Mouse (Mus musculus) spleen, postnatal 10 days (tissue): ENCODE data around the gene Iars2.

Experiments
- DNase-seq, 2 experiments: peaks; one replicate each; pipeline ENCODE4 v3.0.0; 2021 to 2022; ENCODE audit warnings: low spot score in 2 of 2

Gene Iars2

DNA sequence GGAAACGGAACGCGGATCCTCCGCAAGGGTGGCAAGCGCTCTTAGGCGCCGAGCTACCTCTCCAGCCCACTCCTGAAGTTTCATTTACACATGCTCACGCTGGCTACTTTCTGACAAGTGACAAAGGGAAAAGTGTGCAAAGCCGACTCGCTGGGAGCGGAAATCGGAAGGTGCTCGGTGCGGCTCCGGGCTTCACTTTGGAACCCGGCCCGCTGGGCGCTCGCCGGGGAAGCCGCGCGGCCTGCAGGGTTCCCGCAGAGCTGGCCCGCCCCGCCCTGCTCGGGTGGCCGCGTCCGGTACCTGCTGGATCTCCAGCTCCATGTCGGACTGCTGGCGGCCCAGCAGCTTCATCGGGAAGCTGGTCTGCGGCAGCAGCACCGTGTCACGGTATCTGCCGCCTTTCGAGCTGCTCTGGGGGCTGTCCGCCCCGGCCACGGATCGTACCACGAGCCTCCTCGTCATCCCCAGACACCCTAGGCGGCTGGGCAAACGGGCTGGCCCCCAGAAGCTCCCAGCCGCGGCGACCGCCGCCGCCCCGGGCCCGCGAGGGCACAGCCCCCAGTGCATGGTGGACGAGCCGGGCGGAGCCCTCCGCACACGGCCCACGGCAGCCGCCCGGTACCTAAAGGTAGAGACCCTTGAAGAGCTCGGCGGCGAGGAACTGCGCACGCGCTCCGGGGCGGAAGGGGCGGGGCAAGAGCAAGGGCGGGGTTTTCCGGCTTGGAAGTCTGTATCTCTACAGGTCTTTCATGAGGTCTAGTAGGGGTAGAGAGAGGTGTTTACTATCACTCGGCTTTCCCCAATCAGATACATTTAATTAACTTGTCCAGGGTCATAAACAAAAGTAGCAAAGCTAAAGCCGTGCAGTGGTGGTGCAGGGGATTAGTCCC lies at the start of gene Iars2:
Gene Iars2, minus strand, starts transcription at position 676 of the 890 bp plus-strand sequence.
- peak; percentile 94 to 97 for DNase-seq

DNA sequence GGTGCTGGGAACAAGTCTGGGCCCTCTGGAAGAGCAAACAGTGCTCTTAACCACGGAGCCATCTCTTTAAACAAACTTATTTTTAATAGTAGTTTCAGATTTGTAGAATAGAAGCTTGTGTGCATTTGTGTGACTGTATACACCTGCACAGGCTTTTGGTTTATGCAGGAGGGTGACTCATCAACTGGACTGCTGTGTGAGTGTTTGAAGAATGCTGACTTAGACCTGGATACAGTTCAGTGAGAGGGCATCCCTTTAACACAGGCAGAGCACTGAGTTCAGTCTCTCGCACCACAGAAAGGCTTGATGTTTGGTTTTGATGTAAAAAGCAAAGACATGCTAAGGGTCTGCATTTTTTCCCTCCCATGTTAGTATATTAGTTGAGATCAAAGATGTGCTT lies 48.2 kb upstream of the Iars2 start:
- no peak for DNase-seq

DNA sequence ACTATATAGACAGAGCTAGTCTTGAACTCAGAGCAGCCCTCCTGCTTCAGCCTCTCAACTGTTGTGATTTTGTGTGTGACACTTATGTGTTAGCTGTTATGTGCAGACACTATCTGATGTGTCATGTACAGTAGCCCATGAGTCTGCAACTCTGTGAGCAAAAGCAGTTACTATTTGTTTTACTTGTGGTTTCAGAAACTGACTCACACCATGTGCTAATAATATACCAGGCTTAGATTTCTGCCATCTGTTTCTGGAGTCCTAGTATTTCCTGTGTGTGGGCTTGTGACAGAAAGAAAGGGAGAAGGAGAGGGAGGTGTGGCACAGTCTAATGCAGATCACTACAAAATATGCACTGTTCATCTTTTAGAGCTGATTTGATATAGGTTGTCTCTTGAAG lies 47.2 kb upstream of the Iars2 start:
- DNase-seq, result no peak

DNA sequence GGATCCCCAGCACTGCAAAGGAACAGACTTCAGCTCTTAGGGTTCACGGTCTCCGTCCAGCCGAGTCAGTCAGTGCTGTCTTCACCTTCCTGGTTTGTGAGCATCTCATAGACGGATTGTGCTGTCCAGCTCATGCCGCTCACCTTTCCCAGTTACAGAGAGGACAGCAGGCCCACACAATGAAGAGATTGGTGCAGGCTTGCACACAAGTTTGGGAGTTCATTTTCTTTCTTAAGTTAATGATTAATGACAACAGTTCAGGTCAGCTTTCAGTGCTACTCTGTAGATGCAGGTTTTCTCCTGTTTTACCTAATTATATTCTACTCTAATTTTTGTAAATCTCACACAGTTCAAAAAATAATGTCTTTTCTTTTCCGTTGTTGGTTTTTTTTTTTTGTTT lies 40.8 kb upstream of the Iars2 start:
- DNase-seq, result no peak

DNA sequence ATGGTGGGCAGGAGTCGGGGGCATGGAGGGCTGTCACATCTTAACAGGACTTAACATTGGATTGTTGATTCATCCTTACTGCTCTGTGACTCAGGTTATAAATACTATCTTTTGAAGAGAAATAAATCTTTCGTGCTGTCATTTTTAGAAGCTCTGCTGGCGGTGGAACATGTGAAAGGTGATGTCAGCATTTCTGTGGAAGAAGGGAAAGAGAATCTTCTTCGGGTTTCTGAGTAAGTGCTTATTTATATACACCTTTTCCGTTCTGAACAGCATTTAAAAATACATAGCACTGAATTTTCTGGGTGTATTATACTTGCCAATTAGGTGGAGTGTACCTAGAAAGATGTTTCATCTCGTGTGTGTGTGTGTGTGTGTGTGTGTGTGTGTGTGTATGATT lies 38.2 kb upstream of the Iars2 start:
- DNase-seq, result no peak

DNA sequence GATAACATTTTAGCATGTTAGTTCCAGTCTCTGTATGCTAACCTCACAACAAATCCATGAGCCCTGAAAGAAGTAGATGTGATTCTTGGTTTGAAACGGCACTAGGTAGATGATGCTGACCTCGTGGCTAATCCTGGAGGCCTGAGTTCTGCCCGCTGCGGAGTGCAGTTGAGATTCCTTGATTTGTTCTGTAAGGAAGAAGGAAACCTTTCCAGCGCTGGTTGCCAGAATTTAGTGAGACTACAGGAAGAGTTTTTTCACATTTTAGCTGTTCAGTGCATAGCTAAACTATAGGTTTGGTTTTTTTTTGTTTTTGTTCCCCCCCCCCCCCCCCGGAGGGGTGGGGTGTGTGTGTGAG lies 35.0 kb upstream of the Iars2 start:
- no peak for DNase-seq

DNA sequence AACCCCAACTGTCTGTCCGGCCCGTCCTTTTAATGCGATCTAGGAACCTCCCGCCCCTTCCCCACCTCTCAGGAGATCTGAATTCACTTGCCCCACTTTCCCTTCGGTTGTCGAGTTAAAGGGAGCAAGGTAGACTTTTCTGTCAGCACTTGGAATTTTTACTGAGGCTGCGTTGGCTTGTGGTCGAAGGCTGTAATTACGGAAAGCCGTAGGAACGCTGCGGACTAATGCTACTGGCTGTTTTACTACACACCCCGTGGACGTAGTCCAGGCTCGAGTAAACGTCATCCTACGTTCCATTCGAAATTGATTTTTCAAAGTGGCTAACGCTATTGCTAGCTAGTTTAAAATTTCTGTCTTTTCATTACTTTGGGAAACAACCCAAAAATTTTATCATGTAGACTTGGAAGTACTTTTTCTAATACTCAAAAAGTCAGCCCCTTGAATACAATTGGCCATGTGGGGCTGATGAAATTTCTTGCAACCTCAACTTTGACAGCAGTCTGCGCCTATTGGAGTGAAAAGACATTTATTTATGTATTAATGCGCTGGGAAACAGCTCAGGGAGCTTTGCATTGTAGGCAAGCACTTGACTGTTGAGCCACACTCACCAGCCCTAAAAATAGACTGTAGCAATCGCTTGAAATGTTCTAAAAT lies 34.5 kb upstream of the Iars2 start:
- peak in 1 of 2 experiments; percentile 40 for DNase-seq

DNA sequence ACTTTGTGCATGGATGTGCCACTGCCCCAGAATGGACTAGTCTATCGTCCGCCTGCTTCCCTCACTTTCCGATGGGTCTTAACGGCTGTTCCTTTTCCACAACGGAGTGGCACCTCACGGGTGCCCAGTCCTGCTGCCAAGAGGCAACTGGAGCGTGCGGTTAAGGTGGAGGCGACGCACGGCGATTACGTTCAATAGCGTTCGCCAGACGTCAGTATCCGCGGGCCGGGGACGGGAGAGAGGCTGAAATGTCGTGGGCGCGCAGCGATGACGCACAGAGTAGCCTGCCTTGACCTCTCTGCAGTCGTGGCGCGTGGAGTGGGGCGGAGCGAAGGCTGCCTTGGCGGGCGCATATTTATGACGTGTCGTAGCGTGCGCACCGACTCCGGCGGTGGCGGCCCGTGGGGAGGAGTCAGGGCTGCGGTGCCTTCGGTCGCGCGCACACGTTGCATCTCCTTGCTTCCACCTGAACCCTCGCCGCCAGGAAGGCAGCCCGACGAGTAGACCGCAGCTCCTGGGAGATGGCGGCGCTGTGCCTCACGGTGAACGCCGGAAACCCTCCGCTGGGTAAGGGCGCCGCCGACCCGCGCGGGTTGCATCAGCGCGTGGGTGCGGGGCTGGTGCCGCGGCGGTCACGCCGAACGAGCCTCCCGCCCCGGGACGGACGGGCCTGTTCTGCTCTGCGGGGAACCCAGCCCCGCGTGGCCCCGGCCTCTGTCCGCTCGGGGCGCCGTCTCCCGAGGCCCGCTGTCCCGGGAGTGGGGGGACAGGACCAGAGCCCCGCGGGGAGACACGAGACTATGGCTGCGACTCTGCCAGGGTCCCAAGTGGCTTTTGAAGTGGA lies 33.7 kb upstream of the Iars2 start, which contains the start of gene Eprs:
Gene Eprs, plus strand, starts transcription at position 368 of the 844 bp plus-strand sequence.
- DNase-seq, result peak; percentile 95 to 99

DNA sequence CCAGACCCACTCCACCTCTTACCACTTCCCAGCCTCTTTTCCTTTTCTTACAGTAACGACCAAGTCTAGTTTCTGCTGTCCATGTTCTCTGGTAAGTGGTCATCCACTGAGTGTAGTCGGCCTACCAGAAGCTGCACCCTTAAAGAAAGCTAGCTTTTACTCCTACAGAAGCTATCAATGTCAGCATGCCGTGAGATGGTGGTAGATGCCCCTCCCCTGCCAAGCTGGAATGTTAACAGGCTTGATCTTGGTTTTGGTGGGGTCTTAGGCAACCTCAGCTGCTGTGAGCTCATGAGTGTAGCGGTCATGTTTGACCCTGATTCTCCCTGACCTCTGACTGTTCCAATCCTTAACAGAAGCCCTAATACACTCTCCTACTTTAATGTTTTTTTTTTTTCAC lies 29.0 kb upstream of the Iars2 start:
- no peak for DNase-seq

DNA sequence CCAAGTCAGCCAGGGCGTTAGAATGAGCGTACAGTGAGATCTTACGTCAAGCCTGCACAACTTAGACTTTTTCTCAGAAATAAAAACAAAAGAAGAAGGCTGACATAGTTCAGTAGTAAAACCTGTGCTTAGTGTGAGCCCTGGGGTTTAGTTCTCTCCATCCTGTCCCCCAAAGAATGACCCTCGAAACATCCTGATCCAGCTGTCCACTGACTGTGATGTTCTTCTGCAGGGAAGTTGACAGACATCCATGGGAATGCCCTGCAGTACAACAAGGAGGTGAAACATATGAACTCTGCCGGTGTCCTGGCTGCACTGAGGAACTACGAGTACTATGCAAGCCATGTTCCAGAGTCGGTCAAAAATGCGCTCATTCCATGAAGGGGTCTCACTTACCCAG lies 27.1 kb upstream of the Iars2 start:
- DNase-seq, result no peak

DNA sequence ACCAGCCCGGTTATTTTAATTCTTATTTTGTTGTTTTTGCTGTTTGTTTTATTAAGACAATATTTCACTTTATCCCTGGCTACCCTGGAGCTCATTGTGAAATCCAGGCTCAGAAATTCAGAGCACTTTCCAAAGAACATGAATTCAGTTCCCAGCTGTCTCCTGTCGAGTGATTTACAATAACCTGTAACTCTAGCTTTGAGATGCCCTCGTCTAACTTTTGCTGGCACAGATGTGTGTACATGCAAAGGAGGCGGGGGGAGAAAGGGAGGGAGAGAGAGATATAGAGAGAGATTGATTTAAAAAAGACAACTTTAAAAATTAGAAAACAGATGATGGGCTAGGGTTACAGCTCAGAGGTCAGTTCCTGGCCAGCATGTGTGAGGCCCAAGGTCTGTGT lies 25.5 kb upstream of the Iars2 start:
- DNase-seq, result no peak

DNA sequence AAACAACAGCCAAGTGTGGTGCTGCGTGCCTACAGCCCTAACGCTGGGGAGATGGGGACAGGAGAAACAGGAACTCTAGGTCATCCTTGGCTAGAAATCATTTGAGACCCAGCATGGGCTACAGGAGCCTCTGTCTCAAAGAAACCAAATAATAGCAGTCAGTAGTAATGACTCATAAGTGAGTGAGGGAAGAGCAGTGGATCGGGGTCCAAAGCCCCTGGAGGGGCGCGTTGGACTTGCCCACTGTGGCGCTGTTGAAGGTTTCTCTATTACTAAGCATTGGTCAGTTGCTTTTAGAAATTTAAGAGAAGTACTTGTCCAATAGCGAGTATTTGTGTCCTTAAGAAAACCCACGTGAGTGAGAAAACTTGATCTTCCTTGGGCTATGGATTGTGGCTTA lies 24.2 kb upstream of the Iars2 start:
- DNase-seq, result no peak

DNA sequence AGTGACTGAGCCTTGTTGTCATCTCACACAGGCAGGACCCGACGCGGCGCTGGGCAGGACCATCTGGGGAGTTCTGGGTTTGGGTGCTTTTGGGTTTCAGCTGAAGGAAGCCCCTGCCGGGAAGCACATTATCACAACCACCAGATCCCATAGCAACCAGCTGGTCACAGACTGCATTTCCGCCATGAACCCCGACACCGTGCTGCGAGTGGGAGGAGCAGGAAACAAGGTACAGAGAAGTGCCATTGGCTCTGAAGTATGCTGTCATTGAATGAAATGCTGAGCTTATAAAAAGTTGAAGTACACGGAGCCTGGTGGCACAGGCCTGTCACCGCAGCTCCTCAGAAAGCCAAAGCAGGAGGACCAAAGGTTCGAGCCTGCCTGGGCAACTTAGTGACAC lies 23.0 kb upstream of the Iars2 start:
- no peak for DNase-seq

DNA sequence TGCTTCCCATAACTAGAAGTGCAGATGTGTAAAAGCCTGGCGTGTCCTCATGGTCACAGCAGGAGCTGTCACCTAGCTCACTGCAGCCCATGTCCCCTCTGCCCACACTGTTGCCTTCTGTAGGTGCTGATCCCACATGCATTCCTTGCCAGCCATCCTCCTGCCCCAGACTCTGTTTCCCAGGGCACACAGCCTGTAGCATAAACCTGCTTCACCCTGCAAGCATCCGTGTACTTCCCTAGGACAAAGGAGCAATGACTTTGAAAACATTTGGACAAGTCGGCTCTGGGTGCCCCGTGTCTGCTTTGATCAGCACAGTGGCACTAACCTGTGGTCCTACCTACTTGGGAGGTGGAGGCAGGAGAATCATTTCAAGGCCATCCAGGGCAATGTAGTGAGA lies 21.4 kb upstream of the Iars2 start:
- no peak for DNase-seq

DNA sequence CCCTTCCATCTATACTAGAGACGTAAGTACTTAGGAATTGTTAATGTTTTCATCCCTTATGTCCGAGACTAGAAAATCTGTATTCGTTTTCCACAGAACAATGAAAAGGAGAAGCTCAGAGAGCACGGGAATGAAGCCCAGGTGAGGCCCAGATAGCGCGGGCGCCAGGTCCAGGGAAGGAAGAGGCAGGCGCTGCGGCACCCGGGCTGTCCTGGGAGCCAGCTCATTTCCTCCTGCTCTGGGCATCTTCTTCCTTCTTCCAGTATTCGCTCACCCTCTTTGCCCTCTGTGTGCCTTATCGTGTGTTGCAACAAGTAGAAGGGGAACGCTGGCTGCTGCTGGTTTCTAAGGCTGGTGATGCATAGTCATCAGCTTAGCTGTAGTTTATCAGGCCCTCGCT lies 20.5 kb upstream of the Iars2 start:
- no peak for DNase-seq

DNA sequence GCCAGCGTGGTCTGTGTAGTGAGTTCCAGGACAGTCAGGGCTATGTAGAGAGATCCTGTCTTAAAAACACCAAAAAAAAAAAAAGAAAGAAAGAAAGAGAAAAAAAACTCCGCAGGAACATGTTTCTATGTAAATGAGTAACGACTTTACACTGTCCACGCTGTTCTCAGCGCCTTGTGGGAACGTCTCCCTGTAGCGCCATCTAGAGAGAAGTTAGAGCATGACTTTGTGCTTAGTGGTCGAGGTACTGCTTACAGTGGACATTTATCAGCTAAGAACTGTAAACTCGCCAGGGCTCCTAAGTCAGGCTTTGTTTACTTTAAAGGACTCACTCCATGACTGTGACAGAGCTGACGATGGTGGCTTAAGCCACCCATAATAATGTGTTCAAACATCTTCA lies 17.0 kb upstream of the Iars2 start:
- DNase-seq, result no peak

DNA sequence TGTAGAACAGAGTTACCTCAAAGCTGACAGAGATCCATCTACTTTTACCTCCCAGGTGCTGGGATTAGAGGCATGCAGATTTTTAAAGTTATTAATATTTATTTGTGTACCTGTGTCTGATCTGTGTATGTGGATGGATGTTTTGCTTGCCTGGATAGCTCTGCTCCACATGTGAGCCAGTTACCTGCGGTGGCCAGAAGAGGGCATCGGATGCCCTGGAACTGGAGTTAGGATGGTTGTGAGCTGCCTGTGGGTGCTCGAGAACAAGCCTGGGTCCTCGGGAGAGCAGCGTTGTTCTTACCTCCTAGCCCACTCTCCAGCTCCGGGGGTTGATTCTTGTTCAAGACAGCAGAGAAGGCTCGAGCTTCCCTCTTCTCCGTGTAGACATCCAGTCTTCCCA lies 14.2 kb upstream of the Iars2 start:
- no peak for DNase-seq

DNA sequence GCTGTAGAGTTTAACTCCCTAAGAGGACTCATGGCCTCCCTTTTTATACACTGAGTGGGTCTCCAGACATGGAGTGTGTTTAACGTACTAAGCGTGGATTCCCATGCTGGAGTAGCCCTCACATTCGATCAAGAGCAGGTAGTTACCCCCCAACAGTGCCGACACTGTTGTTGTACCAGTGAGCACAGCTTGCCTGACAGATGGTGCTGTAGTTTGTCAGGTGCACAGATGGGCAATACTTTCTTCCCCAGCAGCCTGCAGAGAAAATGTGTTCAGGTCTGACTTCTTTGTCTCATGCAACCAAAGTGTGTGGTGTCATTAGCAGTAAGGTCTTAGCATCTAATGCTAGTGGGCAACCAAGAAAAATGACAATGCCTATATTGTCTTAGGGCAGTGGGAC lies 13.2 kb upstream of the Iars2 start:
- DNase-seq, result no peak

DNA sequence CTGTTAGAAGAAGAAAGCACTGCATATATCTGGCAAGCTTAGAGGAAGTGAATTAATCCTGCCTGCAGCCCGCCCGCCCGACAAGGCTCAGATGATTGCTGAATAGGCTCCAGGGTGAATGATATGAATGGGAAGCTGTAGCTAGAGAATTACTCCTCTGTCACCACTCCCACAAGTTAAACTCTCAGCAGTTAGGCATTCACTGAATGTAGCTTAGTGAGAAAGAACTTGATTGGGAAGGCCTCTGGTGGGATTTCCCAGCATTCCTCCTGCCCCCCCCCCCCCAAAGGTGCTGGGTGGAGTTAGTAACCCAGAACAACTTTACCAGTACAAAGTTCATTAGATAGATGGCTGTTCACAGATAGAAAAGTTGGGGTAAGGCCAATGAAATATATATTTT lies 7.3 kb upstream of the Iars2 start:
- DNase-seq, result no peak

DNA sequence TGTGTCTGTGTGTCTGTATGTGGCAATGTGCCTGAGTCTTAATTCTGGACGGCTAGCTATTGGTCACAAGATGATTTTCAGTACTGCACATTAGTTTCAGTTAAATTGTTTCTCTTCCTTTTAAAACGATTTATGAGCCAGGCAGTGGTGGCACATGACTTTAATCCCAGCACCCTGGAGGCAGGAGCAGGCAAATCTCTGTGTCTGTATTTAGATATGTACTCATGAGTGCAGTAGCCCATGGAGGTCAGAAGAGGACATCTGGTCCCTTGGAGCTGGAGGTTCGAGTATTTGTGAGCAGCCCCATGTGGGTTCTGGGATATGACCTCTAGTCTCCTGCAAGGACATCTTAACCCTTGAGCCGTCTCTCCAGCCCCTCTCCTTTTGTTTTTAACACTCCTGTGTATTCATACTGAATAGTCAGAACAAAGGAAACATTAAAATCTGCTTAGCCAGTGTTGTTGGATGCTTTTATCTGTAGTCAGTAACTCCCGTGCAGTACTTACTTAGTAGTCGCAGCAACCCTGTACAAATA lies 6.1 kb upstream of the Iars2 start:
- DNase-seq, result no peak

DNA sequence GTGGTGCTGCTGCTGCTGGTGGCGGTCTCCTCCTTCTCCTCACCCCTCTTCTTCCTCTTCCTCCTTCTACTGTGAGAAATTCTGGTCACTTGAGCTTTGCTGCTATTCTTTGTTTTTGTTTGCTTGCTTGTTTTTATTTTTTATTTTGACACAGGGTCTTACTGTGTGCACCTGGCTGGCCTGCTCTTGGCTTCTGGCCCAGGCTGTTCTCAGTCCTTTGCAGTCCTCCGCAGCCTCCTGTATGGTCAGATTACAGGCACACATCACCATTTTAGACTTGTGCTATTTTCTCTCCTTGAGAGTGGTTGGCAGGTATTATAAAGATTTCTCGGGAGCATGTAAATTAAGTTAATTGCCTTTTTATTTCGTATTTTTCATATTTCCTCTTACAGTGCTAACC lies 4.9 kb upstream of the Iars2 start:
- DNase-seq, result no peak

DNA sequence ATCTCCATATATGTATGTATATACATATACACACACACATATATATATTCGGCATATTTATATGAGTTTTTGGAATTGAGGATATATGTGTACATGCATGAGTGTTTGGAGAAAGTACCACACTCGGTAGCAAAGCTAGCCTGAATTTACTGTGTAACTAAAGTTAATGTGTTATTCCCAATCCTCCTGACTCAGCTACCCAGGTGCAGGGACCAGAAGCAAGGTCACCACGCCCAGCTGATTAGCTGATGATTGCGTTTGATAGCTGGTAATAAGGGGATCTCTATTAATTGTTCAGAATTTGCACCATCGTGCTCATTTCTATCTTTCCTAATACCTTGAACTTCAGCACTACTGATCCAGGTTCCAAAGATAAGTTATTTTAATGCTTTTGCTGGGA lies 4.5 kb upstream of the Iars2 start:
- no peak for DNase-seq
